Mouse (Mus musculus): Measurements from ENCODE around the gene Acp1.

Gene Acp1

GRCm38 (mm10) chr12:30911261-30912047, at the start of gene Acp1, which contains the start of gene Sh3yl1:
Gene Acp1 (minus strand): TSS chr12:30911589.
Gene Sh3yl1 (plus strand): TSS chr12:30911668.
- DNase-seq (ENCODE audit: low spot score): peak; percentile 90

GRCm38 (mm10) chr12:30944197-30944596, 32.8 kb upstream of the Acp1 start:
- DNase-seq (ENCODE audit: low spot score): no peak

- no peak for DNase-seq (ENCODE audit: low spot score)
Observed at GRCm38 (mm10) chr12:30943057-30943986, 31.9 kb upstream of the Acp1 start.

- no peak for DNase-seq (ENCODE audit: low spot score)
Observed at GRCm38 (mm10) chr12:30936899-30937298, 25.5 kb upstream of the Acp1 start.

- DNase-seq (ENCODE audit: low spot score): no peak
Observed at GRCm38 (mm10) chr12:30933299-30933698, 21.9 kb upstream of the Acp1 start.

GRCm38 (mm10) chr12:30928182-30928581, 16.8 kb upstream of the Acp1 start:
- DNase-seq (ENCODE audit: low spot score): no peak

- DNase-seq (ENCODE audit: low spot score): no peak
Observed at GRCm38 (mm10) chr12:30922401-30922800, 11.0 kb upstream of the Acp1 start.

GRCm38 (mm10) chr12:30912840-30913239, 1.5 kb upstream of the Acp1 start:
- DNase-seq (ENCODE audit: low spot score): no peak

- no peak for DNase-seq (ENCODE audit: low spot score)
Observed at GRCm38 (mm10) chr12:30912048-30912381, 626 bp upstream of the Acp1 start.

GRCm38 (mm10) chr12:30910860-30911259, 529 bp downstream of the Acp1 start:
- no peak for DNase-seq (ENCODE audit: low spot score)

- DNase-seq (ENCODE audit: low spot score): no peak
Observed at GRCm38 (mm10) chr12:30909881-30910280, 1.5 kb downstream of the Acp1 start.

GRCm38 (mm10) chr12:30908658-30909057, 2.7 kb downstream of the Acp1 start:
- no peak for DNase-seq (ENCODE audit: low spot score)

- no peak for DNase-seq (ENCODE audit: low spot score)
Observed at GRCm38 (mm10) chr12:30897039-30897438, 14.3 kb downstream of the Acp1 start.

GRCm38 (mm10) chr12:30891438-30891837, 20.0 kb downstream of the Acp1 start:
- no peak for DNase-seq (ENCODE audit: low spot score)

- DNase-seq (ENCODE audit: low spot score): peak; percentile 80
Observed at GRCm38 (mm10) chr12:30890067-30890466, 21.3 kb downstream of the Acp1 start.

GRCm38 (mm10) chr12:30888003-30888402, 23.4 kb downstream of the Acp1 start:
- no peak for DNase-seq (ENCODE audit: low spot score)

- DNase-seq (ENCODE audit: low spot score): peak; percentile 47
Observed at GRCm38 (mm10) chr12:30885891-30886290, 25.5 kb downstream of the Acp1 start.

GRCm38 (mm10) chr12:30884622-30885230, 26.7 kb downstream of the Acp1 start:
- no peak for DNase-seq (ENCODE audit: low spot score)

GRCm38 (mm10) chr12:30883986-30884621, 27.3 kb downstream of the Acp1 start, which contains the start of gene Alkal2:
Gene Alkal2 (plus strand): TSS chr12:30884322.
- DNase-seq (ENCODE audit: low spot score): no peak

- DNase-seq (ENCODE audit: low spot score): no peak
Observed at GRCm38 (mm10) chr12:30883592-30883985, 27.8 kb downstream of the Acp1 start.

- DNase-seq (ENCODE audit: low spot score): no peak
Observed at GRCm38 (mm10) chr12:30879447-30879846, 31.9 kb downstream of the Acp1 start.

GRCm38 (mm10) chr12:30865781-30866180, 45.6 kb downstream of the Acp1 start:
- no peak for DNase-seq (ENCODE audit: low spot score)

Data from adipocyte (in vitro differentiated cells).